Mouse (Mus musculus) heart, embryonic 16.5 days (tissue): Measurements from ENCODE around the gene Ift81. TPM values are rescaled to one million over a fixed set of nuclear protein-coding genes. Genes with fewer than 3 reads are reported as not detected.

Experiments used
- ATAC-seq: fragments of 200-750 bp; cut with Nextera tagmentation; replicated peaks from 2 replicates; pipeline ENCODE4 v1.8.0; 2017; ENCODE audit warnings: moderate number of reproducible peaks; ENCODE audit not compliant: insufficient read depth, low FRiP score; ENCODE audit errors: extremely low read depth
- H3K27ac ChIP-seq: fragments of 300-500 bp; sonication (generic); 2 replicates; pipeline ENCODE4 v1.5.1; 2014; ENCODE audit warnings: mild to moderate bottlenecking, low read length, control low read depth, moderate library complexity
- H3K27me3 ChIP-seq: fragments of 300-500 bp; sonication (generic); 2 replicates; pipeline ENCODE4 v1.6.1; 2014; ENCODE audit warnings: low read length, mixed read lengths; ENCODE audit not compliant: control insufficient read depth, insufficient read depth
- H3K36me3 ChIP-seq: fragments of 300-500 bp; sonication (generic); 2 replicates; pipeline ENCODE4 v1.6.1; 2014; ENCODE audit not compliant: control insufficient read depth, insufficient read depth
- H3K4me1 ChIP-seq: fragments of 300-500 bp; sonication (generic); 2 replicates; pipeline ENCODE4 v1.6.1; 2014; ENCODE audit warnings: low read length, mixed read lengths; ENCODE audit not compliant: control insufficient read depth, insufficient read depth
- H3K4me2 ChIP-seq: fragments of 300-500 bp; sonication (generic); 2 replicates; pipeline ENCODE4 v1.6.1; 2014; ENCODE audit warnings: low read depth, mild to moderate bottlenecking, control low read depth, low read length
- H3K4me3 ChIP-seq: fragments of 300-500 bp; sonication (generic); 2 replicates; pipeline ENCODE4 v1.5.1; 2014; ENCODE audit warnings: mild to moderate bottlenecking, control low read depth, low read length
- H3K9ac ChIP-seq: fragments of 300-500 bp; sonication (generic); 2 replicates; pipeline ENCODE4 v1.6.1; 2014; ENCODE audit warnings: low read length, control low read depth
- H3K9me3 ChIP-seq: fragments of 300-500 bp; sonication (generic); replicated peaks from 2 replicates; pipeline ENCODE4 v1.6.1; 2016; ENCODE audit warnings: low read length; ENCODE audit not compliant: control insufficient read depth
- WGBS: fragments of 180-500 bp; shearing (Covaris S2); extraction: QIAGEN DNeasy Blood & Tissue Kit; methylation state at CpG from one replicate; pipeline ENCODE4 v1.1.7; 2014; 5-methylcytosine and 5-hydroxymethylcytosine counted together
- polyA plus RNA-seq: library from polyadenylated mRNA; unstranded; fragments of >200 nt; fragmentation: Nextera tagmentation; extraction: Ambion mirVana; gene quantifications from 2 replicates; pipeline ENCODE4 v1.2.1, GENCODE M21; 2015

The Ift81 gene
- polyA plus RNA-seq, 1 experiment from 2014 or later: 30.6 TPM

DNA sequence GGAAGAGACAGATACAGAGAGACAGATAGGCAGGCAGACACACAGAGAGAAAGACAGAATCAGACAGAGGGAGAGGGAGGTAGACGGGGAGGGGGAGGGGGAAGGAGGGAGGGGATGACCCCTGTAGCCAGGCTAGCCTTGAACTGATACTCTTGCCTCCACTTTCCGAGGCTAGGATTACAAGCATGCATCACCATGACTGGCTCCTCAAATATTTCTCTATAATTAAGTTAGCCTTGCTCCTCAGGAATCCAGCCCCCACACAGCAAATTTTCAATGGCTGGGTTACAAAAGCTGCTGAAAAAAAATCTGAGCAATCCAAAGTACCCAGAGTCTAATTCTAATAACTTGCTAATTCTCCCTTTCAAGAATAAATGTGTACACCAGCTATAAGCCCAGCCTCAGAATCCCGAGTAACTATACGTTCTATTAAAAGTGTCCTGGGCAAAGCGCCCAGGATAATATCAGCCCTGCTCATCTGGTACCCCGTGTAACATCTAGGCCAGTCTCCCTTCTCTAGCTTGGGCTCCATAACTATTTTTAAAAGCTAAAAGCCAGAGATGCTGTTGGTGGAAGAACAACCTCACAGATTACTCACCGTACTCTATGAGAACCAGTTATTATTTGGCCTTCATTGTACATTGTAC, 37.5 kb downstream of the Ift81 start:
- Histone ChIP-seq H3K9ac (no peak overlapping the region), H3K4me3 (no peak overlapping the region), H3K36me3 (peaks cover 21% of the 10 kb centered on the region), H3K4me1 (peaks cover 16% of the 10 kb centered on the region), H3K4me2 (no peak overlapping the region), H3K9me3 (peaks cover 4% of the 10 kb centered on the region; the same call in 1 of the 2 replicates), H3K27me3 (no peaks in the 10 kb centered on the region), H3K27ac (peak overlapping the region; percentile 83)
- peak; percentile 66 for ATAC-seq
- WGBS: 34% methylated on average over 7 of the region's 7 CpGs

DNA sequence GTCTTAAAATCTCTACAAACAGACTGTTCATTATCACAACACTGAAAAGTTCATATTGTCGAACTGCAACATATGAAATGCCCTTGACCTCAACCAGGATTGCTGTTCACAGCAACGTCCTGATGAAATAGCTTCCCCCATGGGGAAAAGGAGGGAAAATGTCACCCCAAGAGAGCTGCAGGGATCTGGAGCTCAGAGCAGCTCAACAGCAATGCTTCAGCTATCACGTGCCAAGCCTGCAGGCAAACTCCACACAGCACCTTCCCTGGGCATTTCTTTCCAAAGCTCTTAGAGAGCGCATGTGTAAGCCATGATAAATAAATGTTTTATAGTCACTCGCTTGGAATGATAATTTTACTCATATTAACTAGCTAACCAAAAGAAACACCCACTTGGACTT, 42.3 kb downstream of the Ift81 start:
- Histone ChIP-seq H3K27me3 (no peaks in the 10 kb centered on the region), H3K9ac (peak overlapping the region; percentile 38), H3K4me2 (no peak overlapping the region), H3K4me3 (no peak overlapping the region), H3K4me1 (peaks cover 14% of the 10 kb centered on the region), H3K27ac (peak overlapping the region; percentile 80), H3K36me3 (peaks cover 6% of the 10 kb centered on the region; the same call in 1 of the 2 replicates), H3K9me3 (no peaks in the 10 kb centered on the region)
- ATAC-seq: peak; percentile 70; the same call in 1 of the 2 replicates
- 47% methylated on average over 5 of the region's 5 CpGs for WGBS

DNA sequence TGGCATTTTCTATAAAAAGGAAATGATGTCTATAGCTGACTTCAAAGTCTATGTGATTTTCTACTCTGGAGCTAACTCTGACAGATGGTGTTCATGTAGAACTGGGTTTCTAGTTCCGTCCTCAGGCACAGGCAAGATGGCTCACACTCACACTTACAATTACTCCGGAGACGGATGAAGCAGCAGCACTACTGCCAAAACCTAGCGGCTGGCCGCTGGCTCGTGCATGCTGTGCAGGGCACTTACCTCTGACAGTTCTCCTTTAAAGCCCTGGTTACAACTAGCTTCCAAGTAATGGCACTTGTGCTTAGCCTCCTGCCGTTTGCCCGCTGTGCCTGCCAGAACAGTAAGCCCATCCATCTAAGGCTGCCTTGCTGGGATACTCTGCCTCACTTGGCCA, 47.7 kb downstream of the Ift81 start:
- no peaks in the 10 kb centered on the region for H3K27me3 ChIP-seq
- H3K36me3 ChIP-seq: peaks cover 25% of the 10 kb centered on the region; the same call in 1 of the 2 replicates
- peaks cover 6% of the 10 kb centered on the region for H3K4me1 ChIP-seq
- no peaks in the 10 kb centered on the region for H3K9me3 ChIP-seq
- H3K27ac ChIP-seq: peak overlapping the region; percentile 49
- no peak overlapping the region for H3K9ac ChIP-seq
- H3K4me2 ChIP-seq: no peak overlapping the region
- 67% methylated on average over 8 of the region's 8 CpGs for WGBS
- peak; percentile 58; the same call in 1 of the 2 replicates for ATAC-seq
- no peak overlapping the region for H3K4me3 ChIP-seq

DNA sequence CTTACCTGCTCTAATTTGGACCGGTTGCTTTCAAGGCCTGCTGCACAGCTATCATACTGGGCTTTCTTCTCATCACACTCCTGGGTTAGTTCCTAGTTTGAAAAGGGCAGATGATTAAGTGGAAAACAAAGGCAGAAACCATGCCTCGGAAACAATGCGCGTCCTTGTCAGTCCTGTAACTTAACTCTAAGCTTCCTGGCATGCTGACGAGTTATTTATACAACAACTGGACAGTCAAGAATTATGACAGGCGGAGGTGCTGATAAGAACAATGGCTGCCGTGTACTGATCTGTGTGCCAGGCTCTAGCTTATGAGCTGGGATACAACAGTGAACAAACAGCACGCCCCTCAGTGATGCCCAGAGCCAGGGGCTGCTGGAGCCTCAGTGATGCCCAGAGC, 53.7 kb downstream of the Ift81 start:
- 17% methylated on average over 8 of the region's 8 CpGs for WGBS
- peak overlapping the region; percentile 95 for H3K27ac ChIP-seq
- no peaks in the 10 kb centered on the region for H3K9me3 ChIP-seq
- peak overlapping the region; percentile 12; the same call in 1 of the 2 replicates for H3K4me3 ChIP-seq
- peaks cover 23% of the 10 kb centered on the region for H3K36me3 ChIP-seq
- H3K27me3 ChIP-seq: no peaks in the 10 kb centered on the region
- peaks cover 25% of the 10 kb centered on the region for H3K4me1 ChIP-seq
- ATAC-seq: peak; percentile 75
- H3K4me2 ChIP-seq: peak overlapping the region; percentile 24
- peak overlapping the region; percentile 39 for H3K9ac ChIP-seq

DNA sequence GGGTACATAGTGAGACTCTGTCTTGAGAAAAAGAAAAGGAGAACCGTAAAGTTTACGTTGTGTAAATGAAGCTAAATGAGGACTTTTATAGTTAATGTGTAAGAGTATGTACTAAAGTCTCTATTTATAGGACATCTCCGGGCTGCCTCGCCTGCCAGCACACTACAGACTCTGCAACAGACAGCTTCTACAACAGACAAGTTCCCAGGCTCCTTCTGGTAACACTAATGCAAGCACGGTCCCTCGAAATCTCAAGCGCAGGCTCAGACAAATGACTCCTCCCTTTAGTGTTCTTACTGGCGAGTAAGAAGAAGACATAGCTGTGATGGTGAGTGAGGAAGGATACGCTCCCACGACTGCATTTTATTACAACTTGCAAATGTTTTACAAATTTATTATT, 56.2 kb downstream of the Ift81 start:
- H3K27me3 ChIP-seq: no peaks in the 10 kb centered on the region
- peak overlapping the region; percentile 84 for H3K27ac ChIP-seq
- H3K9me3 ChIP-seq: no peaks in the 10 kb centered on the region
- peak overlapping the region; percentile 43 for H3K9ac ChIP-seq
- WGBS: 55% methylated on average over 10 of the region's 10 CpGs
- peaks cover 10% of the 10 kb centered on the region for H3K36me3 ChIP-seq
- peak; percentile 67; the same call in 1 of the 2 replicates for ATAC-seq
- no peak overlapping the region for H3K4me3 ChIP-seq
- H3K4me2 ChIP-seq: no peak overlapping the region
- H3K4me1 ChIP-seq: peaks cover 25% of the 10 kb centered on the region

DNA sequence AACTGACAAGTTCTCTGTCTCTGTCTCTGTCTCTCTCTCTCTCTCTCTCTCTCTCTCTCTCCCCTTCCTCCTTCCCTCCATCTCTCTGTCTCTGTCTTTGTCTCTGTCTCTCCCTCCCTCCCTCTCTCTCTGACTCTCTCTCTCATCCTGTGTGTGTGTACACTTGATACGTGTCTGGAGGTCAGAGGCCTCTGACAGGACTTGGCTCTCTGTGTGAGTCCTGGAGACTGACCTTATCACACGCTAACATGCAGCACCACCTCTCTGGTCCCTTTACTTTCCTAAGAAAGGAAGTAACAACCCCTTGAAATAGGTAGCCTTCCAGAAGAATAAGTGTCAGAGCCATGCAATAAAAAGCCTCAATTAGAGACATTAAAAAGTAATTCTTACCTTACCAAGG, 59.2 kb downstream of the Ift81 start:
- peaks cover 11% of the 10 kb centered on the region for H3K4me1 ChIP-seq
- H3K9ac ChIP-seq: no peak overlapping the region
- no peak overlapping the region for H3K27ac ChIP-seq
- no peak overlapping the region for H3K4me2 ChIP-seq
- H3K4me3 ChIP-seq: no peak overlapping the region
- H3K9me3 ChIP-seq: no peaks in the 10 kb centered on the region
- no peaks in the 10 kb centered on the region for H3K27me3 ChIP-seq
- ATAC-seq: no peak
- H3K36me3 ChIP-seq: peaks cover 10% of the 10 kb centered on the region
- WGBS: 44% methylated on average over 2 of the region's 2 CpGs

DNA sequence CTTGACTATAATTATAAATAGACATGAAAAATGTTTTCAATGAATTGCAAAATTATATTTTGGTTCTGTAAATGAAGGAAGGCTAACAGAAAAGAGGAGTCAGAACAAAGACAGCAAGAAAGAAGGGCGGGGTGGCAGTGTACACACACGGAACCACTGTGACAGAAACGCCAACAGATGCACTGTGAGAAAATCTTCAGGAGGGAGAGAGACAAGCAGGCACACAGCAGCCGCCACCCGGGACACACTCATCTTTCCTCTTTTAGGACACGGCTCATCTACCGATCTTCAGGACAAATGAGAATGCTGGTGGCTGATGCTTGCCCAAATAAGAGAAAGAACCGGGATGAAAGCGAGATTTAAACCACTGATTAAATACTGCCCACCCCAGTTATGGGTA, 61.7 kb downstream of the Ift81 start:
- Histone ChIP-seq H3K9ac (no peak overlapping the region), H3K27ac (no peak overlapping the region), H3K36me3 (no peaks in the 10 kb centered on the region), H3K4me1 (peaks cover 19% of the 10 kb centered on the region), H3K9me3 (no peaks in the 10 kb centered on the region), H3K4me2 (no peak overlapping the region), H3K27me3 (no peaks in the 10 kb centered on the region), H3K4me3 (no peak overlapping the region)
- WGBS: 69% methylated on average over 9 of the region's 9 CpGs
- ATAC-seq: no peak

DNA sequence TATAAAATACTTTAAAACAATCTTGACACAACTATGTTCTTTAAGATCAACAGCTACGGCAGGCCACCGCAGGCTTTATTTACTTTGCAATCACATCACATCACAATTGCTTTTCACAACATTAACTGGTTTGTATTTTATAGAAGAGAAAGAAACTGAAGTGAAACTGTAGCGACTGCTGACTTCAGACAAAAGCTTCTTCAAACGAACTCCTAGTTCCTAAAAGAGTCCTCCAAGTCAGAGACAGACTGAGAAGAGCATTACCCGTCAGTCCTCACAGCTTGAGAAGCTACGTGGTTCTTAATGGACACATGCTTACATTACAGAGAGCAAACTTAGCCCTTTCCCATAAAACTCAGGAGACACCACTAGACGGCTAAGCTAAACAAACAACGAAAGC, 63.9 kb downstream of the Ift81 start:
- no peaks in the 10 kb centered on the region for H3K36me3 ChIP-seq
- no peak for ATAC-seq
- WGBS: 69% methylated on average over 8 of the region's 8 CpGs
- peak overlapping the region; percentile 18; the same call in 1 of the 2 replicates for H3K27ac ChIP-seq
- H3K9me3 ChIP-seq: no peaks in the 10 kb centered on the region
- no peak overlapping the region for H3K4me2 ChIP-seq
- no peaks in the 10 kb centered on the region for H3K27me3 ChIP-seq
- no peak overlapping the region for H3K9ac ChIP-seq
- peaks cover 26% of the 10 kb centered on the region for H3K4me1 ChIP-seq
- H3K4me3 ChIP-seq: no peak overlapping the region

DNA sequence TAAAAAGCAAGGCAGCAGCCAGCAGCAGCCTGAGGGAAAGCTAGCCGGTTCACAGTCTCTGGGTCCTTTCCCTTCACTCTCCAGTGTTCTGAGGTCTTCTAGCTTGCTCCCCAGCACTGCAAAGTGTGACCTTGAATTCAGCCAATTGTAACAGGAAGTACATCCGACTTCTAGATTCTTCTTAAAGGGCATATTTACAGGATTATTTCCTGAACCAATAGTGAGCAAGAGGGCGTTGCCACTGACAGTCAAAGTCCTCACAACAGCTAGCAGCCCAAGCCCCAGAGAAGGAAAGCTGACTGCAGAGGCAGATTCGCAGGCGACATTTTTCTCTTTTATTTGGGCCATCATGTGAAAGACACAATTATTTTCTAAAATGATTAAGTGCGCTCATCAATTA, 65.6 kb downstream of the Ift81 start:
- peaks cover 36% of the 10 kb centered on the region for H3K4me1 ChIP-seq
- ATAC-seq: peak; percentile 28; the same call in 1 of the 2 replicates
- H3K9ac ChIP-seq: peak overlapping the region; percentile 41
- H3K9me3 ChIP-seq: no peaks in the 10 kb centered on the region
- no peak overlapping the region for H3K4me2 ChIP-seq
- H3K27ac ChIP-seq: peak overlapping the region; percentile 84
- no peaks in the 10 kb centered on the region for H3K36me3 ChIP-seq
- 47% methylated on average over 6 of the region's 6 CpGs for WGBS
- no peaks in the 10 kb centered on the region for H3K27me3 ChIP-seq
- no peak overlapping the region for H3K4me3 ChIP-seq
